Mouse (Mus musculus) limb, embryonic 11.5 days (tissue): ENCODE measurements around the gene Ywhah. TPM values are rescaled to one million over a fixed set of nuclear protein-coding genes. Genes with fewer than 3 reads are reported as not detected.
A peak's percentile ranks its signal among the peaks of the same experiment; 100 is the strongest.

ENCODE experiments used
- ATAC-seq: fragments of 200-750 bp; cut with Nextera tagmentation; 2 replicates; pipeline ENCODE4 v1.8.0; 2017; ENCODE audit warnings: low read depth; ENCODE audit not compliant: insufficient number of reproducible peaks, low FRiP score, low TSS enrichment
- DNase-seq: peaks from one replicate; pipeline ENCODE4 v3.0.0-alpha.2; 2015; ENCODE audit warnings: low spot score
- H3K27ac ChIP-seq: fragments of 300-500 bp; sonication (generic); replicated peaks from 2 replicates; pipeline ENCODE4 v1.5.1; 2014; ENCODE audit warnings: low read depth, mild to moderate bottlenecking, low read length
- H3K27me3 ChIP-seq: fragments of 300-500 bp; sonication (generic); 2 replicates; pipeline ENCODE4 v1.6.1; 2014; ENCODE audit warnings: mild to moderate bottlenecking, low read length, mixed read lengths; ENCODE audit not compliant: control insufficient read depth, insufficient read depth
- H3K36me3 ChIP-seq: fragments of 300-500 bp; sonication (generic); 2 replicates; pipeline ENCODE4 v1.6.1; 2014; ENCODE audit warnings: mild to moderate bottlenecking, low read length, moderate library complexity, mixed read lengths; ENCODE audit not compliant: control insufficient read depth, insufficient read depth
- H3K4me1 ChIP-seq: fragments of 300-500 bp; sonication (generic); 2 replicates; pipeline ENCODE4 v1.6.1; 2014; ENCODE audit warnings: low read length, mixed read lengths; ENCODE audit not compliant: control insufficient read depth, insufficient read depth
- H3K4me2 ChIP-seq: fragments of 300-500 bp; sonication (generic); 2 replicates; pipeline ENCODE4 v1.6.1; 2014; ENCODE audit warnings: low read depth, mild to moderate bottlenecking, moderate library complexity; ENCODE audit not compliant: severe bottlenecking
- H3K4me3 ChIP-seq: fragments of 300-500 bp; sonication (generic); 2 replicates; pipeline ENCODE4 v1.5.1; 2014; ENCODE audit warnings: low read depth, low read length
- H3K9ac ChIP-seq: fragments of 300-500 bp; sonication (generic); 2 replicates; pipeline ENCODE4 v1.6.1; 2014; ENCODE audit warnings: mild to moderate bottlenecking, low read length
- H3K9me3 ChIP-seq: fragments of 300-500 bp; sonication (generic); 2 replicates; pipeline ENCODE4 v1.6.1; 2016; ENCODE audit warnings: low read length; ENCODE audit not compliant: control insufficient read depth
- WGBS: fragments of 180-500 bp; shearing (Covaris S2); extraction: QIAGEN DNeasy Blood & Tissue Kit; methylation state at CpG from one replicate; pipeline ENCODE4 v1.1.7; 2014; 5-methylcytosine and 5-hydroxymethylcytosine counted together
- polyA plus RNA-seq: library from polyadenylated mRNA; unstranded; fragments of >200 nt; fragmentation: Nextera tagmentation; extraction: Ambion mirVana; gene quantifications from 2 replicates; pipeline ENCODE4 v1.2.1, GENCODE M21; 2014

The Ywhah gene
- polyA plus RNA-seq = 382 and 389 TPM in 2 replicates

GRCm38 (mm10) chr5:33018561-33019425 is at the start of gene Ywhah:
Gene Ywhah, plus strand, starts transcription at chr5:33018816.
- Histone ChIP-seq H3K9me3 (no peaks in the 10 kb centered on the region), H3K27ac (peak within 1 kb of the TSS; percentile 98), H3K9ac (peak within 1 kb of the TSS; percentile 91), H3K27me3 (no peaks in the 10 kb centered on the region), H3K4me2 (peak within 1 kb of the TSS; percentile 80), H3K4me3 (peak within 1 kb of the TSS; percentile 54), H3K4me1 (no peaks in the 10 kb centered on the region), H3K36me3 (0 out of 2 replicates have a peak, but pooled peaks cover 3% of the 10 kb centered on the region)
- DNase-seq = peak; percentile 96
- peak; percentile 95 for ATAC-seq
- WGBS = under 1% methylated on average over 114 of the region's 121 CpGs

GRCm38 (mm10) chr5:32976541-32976940 is 42.1 kb upstream of the Ywhah start:
- H3K4me3 ChIP-seq = no peak overlapping the region
- H3K36me3 ChIP-seq = peaks cover 4% of the 10 kb centered on the region; the same call in 1 of the 2 replicates
- H3K9me3 ChIP-seq = no peaks in the 10 kb centered on the region
- no peak overlapping the region for H3K9ac ChIP-seq
- no peaks in the 10 kb centered on the region for H3K27me3 ChIP-seq
- no peak overlapping the region for H3K27ac ChIP-seq
- DNase-seq (no peak), ATAC-seq (no peak)
- no peak overlapping the region for H3K4me2 ChIP-seq
- H3K4me1 ChIP-seq = no peaks in the 10 kb centered on the region
- 83% methylated on average over 4 of the region's 4 CpGs for WGBS

DNA sequence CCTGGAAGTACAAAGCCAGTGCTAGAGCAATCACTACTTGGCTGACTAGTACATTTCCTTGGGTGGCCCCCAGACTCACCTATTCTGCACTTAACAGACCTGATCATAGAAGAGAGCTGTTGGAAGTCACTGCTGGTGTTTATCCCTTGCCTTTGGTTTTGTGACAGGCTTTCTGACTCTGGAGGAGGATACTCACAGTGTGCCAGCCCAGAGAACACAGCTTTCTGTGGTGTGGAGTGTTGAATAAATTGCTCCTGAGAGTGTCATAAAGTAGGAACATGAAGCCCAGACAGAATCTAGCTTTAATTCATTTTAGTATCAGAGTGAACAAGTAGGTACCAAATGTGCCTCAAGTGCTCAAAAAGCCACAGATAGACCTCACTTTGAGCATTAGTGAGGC is 41.4 kb upstream of the Ywhah start:
- H3K4me1 ChIP-seq = no peaks in the 10 kb centered on the region
- no peaks in the 10 kb centered on the region for H3K27me3 ChIP-seq
- no peak overlapping the region for H3K4me2 ChIP-seq
- H3K36me3 ChIP-seq = peaks cover 4% of the 10 kb centered on the region; the same call in 1 of the 2 replicates
- ATAC-seq (no peak), DNase-seq (no peak)
- H3K4me3 ChIP-seq = no peak overlapping the region
- no peaks in the 10 kb centered on the region for H3K9me3 ChIP-seq
- H3K9ac ChIP-seq = no peak overlapping the region
- no peak overlapping the region for H3K27ac ChIP-seq

DNA sequence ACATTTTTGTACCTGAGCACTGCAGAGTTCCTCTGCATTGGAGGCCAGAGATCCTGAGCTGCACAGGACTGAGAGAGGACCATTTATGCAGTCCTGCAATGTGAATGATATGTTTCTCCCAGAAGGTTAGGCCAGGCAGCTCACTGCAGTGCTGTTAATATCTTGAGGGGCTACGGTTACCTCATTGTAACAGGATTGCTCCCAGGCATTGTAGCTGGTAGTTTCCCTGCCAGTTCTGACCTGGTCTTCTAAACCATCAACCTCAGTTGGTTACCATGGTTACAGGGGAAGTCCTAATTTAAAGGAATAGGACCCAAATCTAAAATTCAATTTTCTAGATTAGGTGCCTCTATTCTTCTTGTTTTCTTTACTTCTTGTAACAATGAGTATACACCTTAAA is 33.2 kb upstream of the Ywhah start:
- Histone ChIP-seq H3K36me3 (peaks cover 9% of the 10 kb centered on the region), H3K9ac (no peak overlapping the region), H3K4me1 (no peaks in the 10 kb centered on the region), H3K27ac (no peak overlapping the region), H3K4me2 (no peak overlapping the region), H3K27me3 (no peaks in the 10 kb centered on the region), H3K4me3 (no peak overlapping the region), H3K9me3 (no peaks in the 10 kb centered on the region)
- no peak for ATAC-seq
- no peak for DNase-seq
- 70% methylated on average over 1 of the region's 1 CpGs for WGBS

DNA sequence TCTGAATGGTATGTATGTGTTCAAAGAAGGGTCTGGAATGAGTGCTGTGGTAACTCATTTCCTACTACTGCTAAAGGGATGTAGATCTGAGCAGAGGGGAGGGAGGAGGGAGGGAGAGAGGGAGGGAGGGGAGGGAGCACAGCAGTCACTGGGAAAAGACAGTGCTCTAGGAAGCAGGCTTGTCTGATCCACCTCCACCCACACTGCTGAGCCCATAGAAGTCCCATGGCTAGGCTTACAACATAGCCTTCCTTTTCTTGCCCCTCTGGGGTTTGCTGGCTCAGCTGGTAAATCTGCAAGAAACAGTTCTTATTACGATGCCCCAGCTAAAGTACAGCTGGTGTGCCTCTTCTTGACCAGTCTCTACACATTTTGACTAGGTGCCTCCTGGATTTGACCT is 30.7 kb upstream of the Ywhah start:
- Histone ChIP-seq H3K4me1 (no peaks in the 10 kb centered on the region), H3K27ac (no peak overlapping the region), H3K9ac (no peak overlapping the region), H3K4me2 (no peak overlapping the region), H3K9me3 (no peaks in the 10 kb centered on the region), H3K4me3 (no peak overlapping the region), H3K36me3 (peaks cover 7% of the 10 kb centered on the region; the same call in 1 of the 2 replicates), H3K27me3 (no peaks in the 10 kb centered on the region)
- no peak for ATAC-seq
- no peak for DNase-seq
- 90% methylated on average over 1 of the region's 1 CpGs for WGBS

DNA sequence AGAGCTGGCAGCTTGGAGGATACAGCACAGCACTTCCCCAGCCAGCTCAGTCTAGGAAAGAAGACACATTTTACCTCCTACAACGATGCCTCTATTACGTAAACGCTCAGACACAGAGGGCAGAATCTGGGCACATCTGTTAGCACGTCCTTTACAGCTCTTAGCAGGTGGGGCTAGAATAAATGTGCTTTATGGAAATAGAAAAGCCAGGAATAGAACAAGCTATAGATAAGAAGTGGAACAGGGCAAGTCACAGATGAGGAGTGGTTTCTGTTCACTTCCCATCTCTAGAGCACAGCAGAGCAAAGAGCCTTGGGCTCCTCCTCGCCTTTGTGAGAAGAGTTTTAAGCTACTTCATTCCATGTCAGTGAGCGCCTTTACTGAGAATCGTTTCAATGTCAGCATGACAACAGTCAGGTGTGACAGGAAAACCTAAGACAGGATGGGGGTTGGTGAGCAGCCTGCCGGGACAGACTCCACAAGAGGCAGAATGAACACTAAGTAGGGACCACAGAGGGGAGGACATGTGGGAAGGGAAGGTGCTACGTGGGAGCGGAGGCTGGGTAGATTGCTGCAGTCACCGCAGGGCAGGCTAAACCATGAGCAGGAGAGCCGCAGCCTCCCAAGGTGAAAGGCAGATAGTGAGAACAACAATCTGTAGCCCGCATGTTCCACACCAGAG is 28.5 kb upstream of the Ywhah start:
- Histone ChIP-seq H3K4me1 (no peaks in the 10 kb centered on the region), H3K36me3 (peaks cover 2% of the 10 kb centered on the region; the same call in 1 of the 2 replicates), H3K27me3 (no peaks in the 10 kb centered on the region), H3K9me3 (no peaks in the 10 kb centered on the region), H3K4me2 (no peak overlapping the region), H3K4me3 (no peak overlapping the region), H3K9ac (no peak overlapping the region), H3K27ac (no peak overlapping the region)
- ATAC-seq (no peak), DNase-seq (no peak)
- 87% methylated on average over 13 of the region's 13 CpGs for WGBS

- Histone ChIP-seq H3K9ac (no peak overlapping the region), H3K36me3 (peaks cover 2% of the 10 kb centered on the region; the same call in 1 of the 2 replicates), H3K4me2 (no peak overlapping the region), H3K4me3 (no peak overlapping the region), H3K9me3 (no peaks in the 10 kb centered on the region), H3K27me3 (no peaks in the 10 kb centered on the region), H3K27ac (no peak overlapping the region), H3K4me1 (no peaks in the 10 kb centered on the region)
- ATAC-seq (no peak), DNase-seq (no peak)
- WGBS = 81% methylated on average over 8 of the region's 8 CpGs
These were observed 27.5 kb upstream of the Ywhah start for GRCm38 (mm10) chr5:32991152-32991551.

DNA sequence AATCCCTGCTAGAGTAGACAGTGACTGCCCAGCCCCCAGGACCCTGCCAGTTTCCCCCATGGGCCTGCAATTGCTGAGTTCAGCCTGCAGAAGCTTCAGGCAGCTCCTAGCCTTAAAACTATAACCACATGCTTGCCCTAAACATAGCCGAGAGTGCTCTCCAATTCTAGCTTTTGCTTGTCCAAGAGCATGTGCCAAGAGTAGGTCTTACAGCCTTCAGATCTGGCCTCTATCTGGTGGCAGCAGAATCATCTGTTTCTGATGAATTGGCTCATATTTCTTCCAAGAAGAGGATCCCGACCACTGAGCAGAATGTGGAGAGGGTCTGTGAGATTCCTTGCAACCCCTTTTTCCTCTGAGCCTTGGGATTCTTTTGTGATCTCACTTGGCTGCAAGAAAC is 24.1 kb upstream of the Ywhah start:
- DNase-seq = no peak
- Histone ChIP-seq H3K27me3 (no peaks in the 10 kb centered on the region), H3K4me2 (no peak overlapping the region), H3K9ac (no peak overlapping the region), H3K4me1 (no peaks in the 10 kb centered on the region), H3K9me3 (no peaks in the 10 kb centered on the region), H3K4me3 (no peak overlapping the region), H3K36me3 (no peaks in the 10 kb centered on the region), H3K27ac (no peak overlapping the region)
- no peak for ATAC-seq
- WGBS = 41% methylated on average over 2 of the region's 2 CpGs
